Mouse (Mus musculus) right cerebral cortex, postnatal 25 days (tissue): Measurements from ENCODE around the gene Ly6g6c.

Source experiments
- DNase-seq: peaks from one replicate; pipeline ENCODE4 v3.0.0; 2022

Gene Ly6g6c

GRCm38 (mm10) chr17:35088151-35088550 is 23.0 kb downstream of the Ly6g6c start:
- DNase-seq, result no peak

GRCm38 (mm10) chr17:35088825-35089644 is 23.8 kb downstream of the Ly6g6c start, which contains the start of gene Abhd16a:
Abhd16a (plus strand) TSS chr17:35089263.
- DNase-seq, result peak; percentile 97

- DNase-seq, result no peak
These were observed 25.2 kb downstream of the Ly6g6c start for GRCm38 (mm10) chr17:35090166-35090932.

GRCm38 (mm10) chr17:35092403-35093198 is 27.4 kb downstream of the Ly6g6c start:
- no peak for DNase-seq

- no peak for DNase-seq
These were observed 29.5 kb downstream of the Ly6g6c start for GRCm38 (mm10) chr17:35094475-35095365.

GRCm38 (mm10) chr17:35096597-35096996 is 31.4 kb downstream of the Ly6g6c start:
- DNase-seq, result no peak

- peak; percentile 60 for DNase-seq
These were observed 32.0 kb downstream of the Ly6g6c start for GRCm38 (mm10) chr17:35097164-35097655.

GRCm38 (mm10) chr17:35100196-35100765 is 35.1 kb downstream of the Ly6g6c start:
- DNase-seq, result no peak

GRCm38 (mm10) chr17:35101161-35101560 is 36.0 kb downstream of the Ly6g6c start:
- no peak for DNase-seq

- DNase-seq, result no peak
These were observed 37.1 kb downstream of the Ly6g6c start for GRCm38 (mm10) chr17:35102299-35102698.

GRCm38 (mm10) chr17:35103221-35103690 is 38.1 kb downstream of the Ly6g6c start:
- no peak for DNase-seq

- DNase-seq, result no peak
These were observed 38.9 kb downstream of the Ly6g6c start for GRCm38 (mm10) chr17:35104079-35104478.

- DNase-seq, result no peak
These were observed 39.6 kb downstream of the Ly6g6c start for GRCm38 (mm10) chr17:35104754-35105153.

GRCm38 (mm10) chr17:35105740-35106389 is 40.7 kb downstream of the Ly6g6c start:
- no peak for DNase-seq

GRCm38 (mm10) chr17:35106522-35106921 is 41.3 kb downstream of the Ly6g6c start:
- DNase-seq, result no peak

GRCm38 (mm10) chr17:35108097-35108496 is 42.9 kb downstream of the Ly6g6c start, which contains the start of gene Ly6g5c:
Ly6g5c (plus strand) TSS chr17:35108279.
- no peak for DNase-seq

- no peak for DNase-seq
These were observed 46.6 kb downstream of the Ly6g6c start for GRCm38 (mm10) chr17:35111774-35112173.

GRCm38 (mm10) chr17:35115046-35116019 is 50.1 kb downstream of the Ly6g6c start, which contains the start of gene Ly6g5b:
Ly6g5b (minus strand) TSS chr17:35115428.
- no peak for DNase-seq
